Mouse (Mus musculus) heart, embryonic 12.5 days (tissue): Measurements from ENCODE around the gene Pom121. TPM values are rescaled to one million over a fixed set of nuclear protein-coding genes. Genes with fewer than 3 reads are reported as not detected.

Source experiments
- ATAC-seq: fragments of 200-750 bp; cut with Nextera tagmentation; 2 replicates; pipeline ENCODE4 v1.8.0; 2017; ENCODE audit warnings: moderate TSS enrichment, moderate library complexity; ENCODE audit not compliant: insufficient number of reproducible peaks, low FRiP score
- H3K27ac ChIP-seq: fragments of 300-500 bp; sonication (generic); 2 replicates; pipeline ENCODE4 v1.5.1; 2016; ENCODE audit warnings: mild to moderate bottlenecking, moderate library complexity; ENCODE audit not compliant: poor library complexity, severe bottlenecking
- H3K27me3 ChIP-seq: fragments of 300-500 bp; sonication (generic); replicated peaks from 2 replicates; pipeline ENCODE4 v1.6.1; 2016; ENCODE audit warnings: mild to moderate bottlenecking, moderate library complexity
- H3K36me3 ChIP-seq: fragments of 300-500 bp; sonication (generic); 2 replicates; pipeline ENCODE4 v1.6.1; 2016; ENCODE audit warnings: mild to moderate bottlenecking, moderate library complexity
- H3K4me1 ChIP-seq: fragments of 300-500 bp; sonication (generic); replicated peaks from 2 replicates; pipeline ENCODE4 v1.6.1; 2016; ENCODE audit warnings: mild to moderate bottlenecking
- H3K4me2 ChIP-seq: fragments of 300-500 bp; sonication (generic); 2 replicates; pipeline ENCODE4 v1.6.1; 2016; ENCODE audit warnings: mild to moderate bottlenecking, moderate library complexity
- H3K4me3 ChIP-seq: fragments of 300-500 bp; sonication (generic); 2 replicates; pipeline ENCODE4 v1.5.1; 2016; ENCODE audit warnings: mild to moderate bottlenecking
- H3K9ac ChIP-seq: fragments of 300-500 bp; sonication (generic); 2 replicates; pipeline ENCODE4 v1.6.1; 2016; ENCODE audit warnings: mild to moderate bottlenecking, moderate library complexity
- H3K9me3 ChIP-seq: fragments of 300-500 bp; sonication (generic); replicated peaks from 2 replicates; pipeline ENCODE4 v1.6.1; 2016; ENCODE audit warnings: mild to moderate bottlenecking, moderate library complexity
- WGBS: fragments of 180-500 bp; shearing (Covaris S2); methylation state at CpG from one replicate; pipeline ENCODE4 v1.1.7; 2016; 5-methylcytosine and 5-hydroxymethylcytosine counted together
- polyA plus RNA-seq: library from polyadenylated mRNA; unstranded; fragments of >200 nt; fragmentation: Nextera tagmentation; extraction: Ambion mirVana; gene quantifications from 2 replicates; pipeline ENCODE4 v1.2.1, GENCODE M21; 2016

Pom121 gene
- polyA plus RNA-seq, 1 experiment from 2014 or later: 14.7 TPM

DNA sequence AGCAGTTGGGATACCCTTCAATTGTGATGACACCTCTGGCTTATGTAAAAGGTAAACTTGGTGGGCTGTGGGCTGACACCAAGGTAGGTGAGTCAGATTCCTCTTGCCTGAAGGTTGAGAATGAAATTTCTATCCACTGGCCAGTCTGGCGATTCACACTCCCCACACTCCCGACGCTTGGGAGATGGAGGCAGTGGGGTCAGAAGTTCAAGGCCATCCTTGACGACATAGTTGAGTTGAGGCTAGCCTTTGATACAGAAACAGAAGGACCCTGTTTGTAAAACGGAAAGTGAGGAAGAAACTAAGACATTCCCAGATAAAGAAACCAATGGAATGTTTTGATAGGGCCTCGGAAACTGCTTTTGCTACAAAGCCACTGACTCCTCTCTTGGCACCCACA lies 5.0 kb upstream of the Pom121 start:
- H3K27me3 ChIP-seq: no peaks in the 10 kb centered on the region
- no peak overlapping the region for H3K9ac ChIP-seq
- no peak overlapping the region for H3K4me3 ChIP-seq
- H3K9me3 ChIP-seq: no peaks in the 10 kb centered on the region
- no peaks in the 10 kb centered on the region for H3K36me3 ChIP-seq
- 33% methylated on average over 6 of the region's 6 CpGs for WGBS
- H3K27ac ChIP-seq: no peak overlapping the region
- ATAC-seq: no peak
- H3K4me1 ChIP-seq: peaks cover 4% of the 10 kb centered on the region; the same call in 1 of the 2 replicates
- no peak overlapping the region for H3K4me2 ChIP-seq

- H3K27ac ChIP-seq: no peak overlapping the region
- H3K9me3 ChIP-seq: no peaks in the 10 kb centered on the region
- H3K4me1 ChIP-seq: peaks cover 18% of the 10 kb centered on the region
- WGBS: 50% methylated on average over 5 of the region's 5 CpGs
- ATAC-seq: no peak
- H3K36me3 ChIP-seq: peaks cover 18% of the 10 kb centered on the region
- H3K4me2 ChIP-seq: no peak overlapping the region
- H3K9ac ChIP-seq: no peak overlapping the region
- H3K27me3 ChIP-seq: no peaks in the 10 kb centered on the region
- H3K4me3 ChIP-seq: no peak overlapping the region
These were observed 1.5 kb upstream of the Pom121 start for GRCm38 (mm10) chr5:135395826-135396225.

- no peak overlapping the region for H3K27ac ChIP-seq
- no peaks in the 10 kb centered on the region for H3K27me3 ChIP-seq
- ATAC-seq: no peak
- H3K4me3 ChIP-seq: no peak overlapping the region
- no peak overlapping the region for H3K4me2 ChIP-seq
- H3K4me1 ChIP-seq: no peaks in the 10 kb centered on the region
- 77% methylated on average over 10 of the region's 10 CpGs for WGBS
- no peaks in the 10 kb centered on the region for H3K9me3 ChIP-seq
- no peak overlapping the region for H3K9ac ChIP-seq
- peaks cover 94% of the 10 kb centered on the region for H3K36me3 ChIP-seq
These were observed 10.6 kb downstream of the Pom121 start for GRCm38 (mm10) chr5:135383771-135384170.

DNA sequence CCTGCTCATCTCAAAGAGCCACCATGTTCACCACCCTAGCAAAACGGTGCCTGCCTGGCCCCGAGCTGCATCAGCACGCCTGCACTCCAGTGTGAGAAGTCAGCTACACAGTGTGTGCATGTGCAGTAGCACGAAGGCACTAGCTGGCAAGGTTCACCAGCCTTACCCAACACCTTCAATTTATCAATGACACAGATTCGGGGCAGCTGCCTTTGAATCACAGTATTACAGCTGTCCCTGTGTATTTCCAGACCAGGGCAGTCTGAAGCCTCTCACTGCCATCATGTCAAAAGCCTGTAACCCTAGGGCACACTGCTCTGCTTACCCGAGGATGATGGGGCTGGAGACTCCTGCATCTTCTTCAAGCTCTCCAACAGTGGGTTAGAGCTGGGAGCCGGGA lies 11.6 kb downstream of the Pom121 start:
- H3K9ac ChIP-seq: no peak overlapping the region
- H3K4me3 ChIP-seq: no peak overlapping the region
- WGBS: 87% methylated on average over 7 of the region's 7 CpGs
- H3K27me3 ChIP-seq: no peaks in the 10 kb centered on the region
- H3K4me1 ChIP-seq: no peaks in the 10 kb centered on the region
- no peak for ATAC-seq
- no peak overlapping the region for H3K4me2 ChIP-seq
- H3K9me3 ChIP-seq: no peaks in the 10 kb centered on the region
- no peak overlapping the region for H3K27ac ChIP-seq
- peaks cover 96% of the 10 kb centered on the region for H3K36me3 ChIP-seq

DNA sequence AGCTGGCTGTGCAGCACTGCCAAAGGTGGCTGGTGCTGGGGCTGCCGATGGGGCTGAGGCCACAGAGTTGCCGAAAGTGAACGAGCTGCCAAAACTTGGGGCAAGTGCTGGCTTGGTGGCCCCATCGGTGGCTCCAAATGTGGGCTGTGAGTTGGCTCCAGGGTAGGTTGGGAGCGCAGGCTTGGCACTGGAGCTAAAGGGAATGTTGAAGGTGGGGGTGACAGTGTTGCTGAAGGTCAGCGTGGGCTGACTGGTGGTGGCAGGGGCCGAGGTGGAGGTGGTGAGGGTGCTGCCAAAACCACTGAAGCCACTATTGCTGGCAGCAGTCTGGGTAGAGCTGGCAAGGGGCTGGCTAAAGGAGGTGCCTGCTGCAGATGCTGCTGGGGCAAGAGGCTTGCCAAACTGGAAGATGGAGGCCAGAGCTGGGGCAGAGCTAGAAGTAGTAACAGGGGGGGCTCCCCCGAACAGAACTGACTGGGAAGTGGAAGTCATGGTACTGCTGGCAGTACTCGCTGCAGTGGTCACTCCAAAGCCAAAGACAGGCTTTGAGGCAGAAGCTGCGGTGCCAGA lies 12.9 kb downstream of the Pom121 start:
- no peak overlapping the region for H3K9ac ChIP-seq
- WGBS: 94% methylated on average over 10 of the region's 10 CpGs
- ATAC-seq: no peak
- H3K27ac ChIP-seq: no peak overlapping the region
- H3K9me3 ChIP-seq: no peaks in the 10 kb centered on the region
- H3K27me3 ChIP-seq: no peaks in the 10 kb centered on the region
- no peaks in the 10 kb centered on the region for H3K4me1 ChIP-seq
- no peak overlapping the region for H3K4me3 ChIP-seq
- peaks cover 95% of the 10 kb centered on the region for H3K36me3 ChIP-seq
- H3K4me2 ChIP-seq: no peak overlapping the region

GRCm38 (mm10) chr5:135380681-135381080 lies 13.7 kb downstream of the Pom121 start:
- Histone ChIP-seq H3K36me3 (peaks cover 99% of the 10 kb centered on the region), H3K4me1 (no peaks in the 10 kb centered on the region), H3K27ac (no peak overlapping the region), H3K27me3 (no peaks in the 10 kb centered on the region), H3K4me2 (no peak overlapping the region), H3K4me3 (no peak overlapping the region), H3K9me3 (no peaks in the 10 kb centered on the region), H3K9ac (no peak overlapping the region)
- ATAC-seq: no peak
- 96% methylated on average over 4 of the region's 4 CpGs for WGBS

DNA sequence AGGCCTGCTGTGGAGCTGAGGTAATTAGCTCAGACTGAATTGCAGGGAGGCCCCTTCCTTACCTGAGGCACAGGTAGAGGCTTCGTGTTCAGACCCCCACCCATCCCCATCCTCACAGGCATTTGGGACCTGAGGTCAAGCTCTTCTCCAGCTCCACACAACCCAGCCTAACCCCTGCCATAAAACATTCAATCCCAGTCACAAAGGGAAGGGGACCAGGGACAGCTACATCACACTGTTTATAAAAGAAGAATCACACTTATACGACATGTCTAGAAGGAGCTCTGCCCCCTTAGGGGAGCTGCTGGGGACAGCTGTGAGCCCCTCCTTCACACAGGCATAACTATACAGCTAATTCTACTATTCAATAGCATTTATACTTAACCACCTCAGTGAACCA lies 18.0 kb downstream of the Pom121 start:
- H3K4me1 ChIP-seq: no peaks in the 10 kb centered on the region
- H3K9ac ChIP-seq: no peak overlapping the region
- no peaks in the 10 kb centered on the region for H3K27me3 ChIP-seq
- H3K4me3 ChIP-seq: no peak overlapping the region
- 78% methylated on average over 2 of the region's 2 CpGs for WGBS
- peaks cover 96% of the 10 kb centered on the region for H3K36me3 ChIP-seq
- H3K9me3 ChIP-seq: 0 out of 2 replicates have a peak, but pooled peaks cover 5% of the 10 kb centered on the region
- no peak overlapping the region for H3K4me2 ChIP-seq
- H3K27ac ChIP-seq: no peak overlapping the region
- ATAC-seq: no peak

GRCm38 (mm10) chr5:135375167-135375566 lies 19.2 kb downstream of the Pom121 start:
- H3K27ac ChIP-seq: no peak overlapping the region
- 68% methylated on average over 8 of the region's 8 CpGs for WGBS
- ATAC-seq: no peak

DNA sequence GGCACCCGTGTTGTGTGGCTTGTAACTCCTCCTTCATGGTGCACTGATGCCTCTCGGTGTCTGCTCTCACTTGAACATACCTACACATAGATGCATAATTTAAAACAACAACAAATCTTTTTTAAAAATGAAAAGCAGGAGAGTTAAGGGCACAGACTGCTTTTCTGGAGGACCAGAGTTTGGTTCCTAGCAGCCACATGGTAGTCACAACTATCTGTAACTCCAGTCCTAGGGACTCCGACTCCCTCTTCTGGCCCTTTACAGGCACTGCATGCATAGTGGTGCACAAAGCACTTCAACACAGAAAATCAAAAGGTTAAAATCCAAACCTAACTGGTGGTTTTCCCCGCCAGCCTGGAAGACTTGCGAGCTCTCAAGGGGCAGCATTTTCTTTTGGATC lies 20.7 kb downstream of the Pom121 start:
- Histone ChIP-seq H3K4me3 (no peak overlapping the region), H3K4me2 (no peak overlapping the region), H3K27ac (no peak overlapping the region), H3K36me3 (peaks cover 70% of the 10 kb centered on the region), H3K27me3 (no peaks in the 10 kb centered on the region), H3K9me3 (0 out of 2 replicates have a peak, but pooled peaks cover 5% of the 10 kb centered on the region), H3K4me1 (peaks cover 13% of the 10 kb centered on the region), H3K9ac (no peak overlapping the region)
- ATAC-seq: no peak
- 93% methylated on average over 5 of the region's 5 CpGs for WGBS

More at GRCm38 (mm10) chr5:135375167-135375566, 19.2 kb downstream of the Pom121 start:
- H3K36me3 ChIP-seq: peaks cover 86% of the 10 kb centered on the region
- peaks cover 10% of the 10 kb centered on the region for H3K4me1 ChIP-seq
- no peak overlapping the region for H3K4me3 ChIP-seq
- no peak overlapping the region for H3K9ac ChIP-seq
- no peak overlapping the region for H3K4me2 ChIP-seq
- 0 out of 2 replicates have a peak, but pooled peaks cover 5% of the 10 kb centered on the region for H3K9me3 ChIP-seq
- H3K27me3 ChIP-seq: no peaks in the 10 kb centered on the region

- Histone ChIP-seq H3K36me3 (peaks cover 47% of the 10 kb centered on the region), H3K4me3 (no peak overlapping the region), H3K9me3 (0 out of 2 replicates have a peak, but pooled peaks cover 5% of the 10 kb centered on the region), H3K4me1 (peaks cover 13% of the 10 kb centered on the region), H3K27me3 (0 out of 2 replicates have a peak, but pooled peaks cover 7% of the 10 kb centered on the region), H3K27ac (no peak overlapping the region), H3K4me2 (no peak overlapping the region), H3K9ac (peak overlapping the region; percentile 92; the same call in 1 of the 2 replicates)
- 91% methylated on average over 13 of the region's 13 CpGs for WGBS
- no peak for ATAC-seq
These were observed 23.2 kb downstream of the Pom121 start for GRCm38 (mm10) chr5:135371195-135371594.

GRCm38 (mm10) chr5:135369787-135370654 lies 24.3 kb downstream of the Pom121 start, which contains the start of gene Nsun5:
Nsun5 (plus strand) TSS chr5:135369953.
- peak within 1 kb of the TSS; percentile 90 for H3K4me2 ChIP-seq
- ATAC-seq: peak; percentile 80
- peak within 1 kb of the TSS; percentile 89 for H3K4me3 ChIP-seq
- H3K9me3 ChIP-seq: 0 out of 2 replicates have a peak, but pooled peaks cover 5% of the 10 kb centered on the region
- under 1% methylated on average over 64 of the region's 64 CpGs for WGBS
- peaks cover 35% of the 10 kb centered on the region for H3K36me3 ChIP-seq
- H3K27me3 ChIP-seq: peaks cover 12% of the 10 kb centered on the region; the same call in 1 of the 2 replicates
- H3K9ac ChIP-seq: peak within 1 kb of the TSS; percentile 92
- peak within 1 kb of the TSS; percentile 58; the same call in 1 of the 2 replicates for H3K27ac ChIP-seq
- H3K4me1 ChIP-seq: peaks cover 13% of the 10 kb centered on the region
